Mouse (Mus musculus) G1E (cell line): ENCODE measurements at regions not wholly inside any gene's neighbourhood (a gene's known extent, or its start where the extent isn't known, plus 50 kb on each side); places are given as distances from the start of the nearest gene placed in this dataset.

Source experiments
- CTCF ChIP-seq: IDR thresholded peaks from 2 replicates; pipeline ENCODE4 v1.5.1; 2012; ENCODE audit warnings: low read depth, low read length, inconsistent platforms, mixed read lengths
- GATA1 ChIP-seq: IDR thresholded peaks from 2 replicates; pipeline ENCODE4 v1.6.1; 2012; ENCODE audit warnings: borderline replicate concordance, low read length, inconsistent platforms, mixed read lengths
- GATA2 ChIP-seq: IDR thresholded peaks from 2 replicates; pipeline ENCODE4 v1.6.1; 2012; ENCODE audit warnings: low read depth, low read length, inconsistent platforms, borderline replicate concordance
- POLR2AphosphoS5 ChIP-seq: IDR thresholded peaks from 2 replicates; pipeline ENCODE4 v1.6.1; 2012; ENCODE audit warnings: low read depth, low read length, inconsistent platforms; ENCODE audit not compliant: insufficient replicate concordance

DNA sequence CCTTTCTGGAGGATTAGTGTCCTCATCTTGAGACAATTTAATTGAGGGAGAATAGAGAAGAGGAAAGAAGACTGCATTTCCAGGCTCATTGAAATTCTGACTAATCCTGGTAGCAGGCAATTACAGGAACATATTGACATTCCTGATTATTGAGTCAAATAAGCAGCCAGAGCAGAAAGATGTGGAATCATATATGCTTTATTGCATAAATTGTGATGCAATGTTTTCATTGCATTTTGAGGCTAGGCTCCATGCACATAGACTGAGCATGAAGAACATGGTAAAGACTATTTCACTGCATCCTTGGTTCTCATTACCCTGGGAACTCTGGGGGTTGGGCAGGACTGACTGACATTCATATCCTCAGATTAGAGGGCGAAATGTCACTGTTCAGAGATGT, 116.0 kb downstream of the Alg10b start:
- no peak for TF ChIP-seq CTCF
- no peak for TF ChIP-seq GATA2
- TF ChIP-seq GATA1: no peak
- no peak for TF ChIP-seq POLR2AphosphoS5
